Mouse (Mus musculus): ENCODE results near the gene Mcf2l. TPM values are rescaled to one million over a fixed set of nuclear protein-coding genes. Genes with fewer than 3 reads are reported as not detected.

Gene Mcf2l
- total RNA-seq, 1 experiment: 16.0 TPM

DNA sequence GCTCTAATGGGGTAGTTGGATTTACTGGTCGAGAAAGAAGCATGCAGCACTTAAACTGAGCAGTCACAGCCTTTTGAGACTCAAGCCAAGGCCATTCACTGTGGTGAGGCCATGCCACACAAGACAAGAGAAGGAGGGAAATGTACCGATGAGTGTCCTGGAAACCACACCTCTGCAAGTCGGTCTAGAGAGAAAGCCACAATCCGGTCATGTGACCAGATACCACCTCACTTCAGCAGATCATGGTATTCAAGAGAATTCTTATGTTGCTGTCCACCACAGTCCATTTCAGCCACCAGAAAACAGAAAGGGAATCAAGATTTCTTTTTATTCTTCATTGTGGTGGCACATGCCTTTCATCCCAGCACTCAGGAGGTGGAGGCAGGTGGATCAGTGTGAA lies 167.9 kb downstream of the Mcf2l start:
- no peak overlapping the region for H3K9ac ChIP-seq (ENCODE audit: insufficient read depth, low read depth, low read length, poor library complexity, severe bottlenecking)
- H3K4me3 ChIP-seq (ENCODE audit: insufficient read depth in 1 of 2, low read depth in 1 of 2, low read length in 2 of 2, poor library complexity in 1 of 2, severe bottlenecking in 1 of 2): no peak overlapping the region
- TF ChIP-seq CHD2 (IDR thresholded peaks at IDR 0.05; ENCODE audit: low read depth, low read length) (no peak), MAFK (IDR thresholded peaks at IDR 0.05; ENCODE audit: insufficient read depth, low read depth, low read length) (no peak), HCFC1 (IDR thresholded peaks at IDR 0.05; ENCODE audit: borderline replicate concordance, insufficient read depth, low read length) (no peak), ZNF384 (IDR thresholded peaks at IDR 0.05; ENCODE audit: low read depth, low read length) (no peak), ZC3H11A (IDR thresholded peaks at IDR 0.05; ENCODE audit: borderline replicate concordance, low read depth, low read length) (no peak)
- H3K27ac ChIP-seq (ENCODE audit: insufficient read depth, low read depth, low read length, poor library complexity, severe bottlenecking): no peak overlapping the region
- H3K9me3 ChIP-seq (ENCODE audit: control insufficient read depth, insufficient read depth, low read depth, low read length): no peaks in the 10 kb centered on the region
- in situ Hi-C loops (cut with MboI; ENCODE audit: low sequenced_read_pairs in 2 of 2, unreplicated experiment in 2 of 2): no loop called here
- H3K36me3 ChIP-seq (ENCODE audit: control insufficient read depth, insufficient read depth, low read length, poor library complexity, severe bottlenecking): no peaks in the 10 kb centered on the region
- H3K4me1 ChIP-seq (ENCODE audit: control insufficient read depth in 2 of 2, insufficient read depth in 2 of 2, low read length in 2 of 2, poor library complexity in 1 of 2): no peaks in the 10 kb centered on the region
- no peak for DNase-seq (ENCODE audit: low read depth, low spot score)

DNA sequence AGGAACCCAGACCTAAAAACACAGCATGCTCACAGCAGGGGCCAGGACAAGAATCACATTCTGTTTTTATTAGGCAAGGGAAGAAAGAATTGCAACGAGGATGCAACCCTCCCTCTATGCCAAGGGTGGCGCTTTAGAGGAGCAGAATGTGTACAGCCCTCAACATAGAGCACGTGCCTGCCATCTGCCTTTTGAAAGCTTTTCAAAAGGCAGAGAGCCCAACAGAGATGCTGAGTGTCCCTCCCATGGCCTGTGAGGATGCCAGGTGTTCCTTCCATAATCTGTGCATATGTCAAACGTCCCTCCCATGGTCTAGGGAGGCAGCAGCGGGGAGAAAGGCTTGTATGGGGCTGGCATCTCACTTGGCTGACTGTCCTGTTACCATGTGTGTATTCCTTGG lies 174.0 kb downstream of the Mcf2l start:
- in situ Hi-C loops (cut with MboI; ENCODE audit: low sequenced_read_pairs in 2 of 2, unreplicated experiment in 2 of 2): no loop called here
- Histone ChIP-seq H3K4me1 (ENCODE audit: control insufficient read depth in 2 of 2, insufficient read depth in 2 of 2, low read length in 2 of 2, poor library complexity in 1 of 2) (no peaks in the 10 kb centered on the region), H3K27ac (ENCODE audit: insufficient read depth, low read depth, low read length, poor library complexity, severe bottlenecking) (no peak overlapping the region; the same call in 1 of the 2 replicates), H3K4me3 (ENCODE audit: insufficient read depth in 1 of 2, low read depth in 1 of 2, low read length in 2 of 2, poor library complexity in 1 of 2, severe bottlenecking in 1 of 2) (no peak overlapping the region), H3K9me3 (ENCODE audit: control insufficient read depth, insufficient read depth, low read depth, low read length) (no peaks in the 10 kb centered on the region), H3K36me3 (ENCODE audit: control insufficient read depth, insufficient read depth, low read length, poor library complexity, severe bottlenecking) (no peaks in the 10 kb centered on the region), H3K9ac (ENCODE audit: insufficient read depth, low read depth, low read length, poor library complexity, severe bottlenecking) (no peak overlapping the region)
- no peak for DNase-seq (ENCODE audit: low read depth, low spot score)
- no peak for TF ChIP-seq ZNF384 (IDR thresholded peaks at IDR 0.05; ENCODE audit: low read depth, low read length)
- no peak for TF ChIP-seq ZC3H11A (IDR thresholded peaks at IDR 0.05; ENCODE audit: borderline replicate concordance, low read depth, low read length)
- no peak for TF ChIP-seq HCFC1 (IDR thresholded peaks at IDR 0.05; ENCODE audit: borderline replicate concordance, insufficient read depth, low read length)
- TF ChIP-seq CHD2 (IDR thresholded peaks at IDR 0.05; ENCODE audit: low read depth, low read length): no peak
- TF ChIP-seq MAFK (IDR thresholded peaks at IDR 0.05; ENCODE audit: insufficient read depth, low read depth, low read length): no peak

DNA sequence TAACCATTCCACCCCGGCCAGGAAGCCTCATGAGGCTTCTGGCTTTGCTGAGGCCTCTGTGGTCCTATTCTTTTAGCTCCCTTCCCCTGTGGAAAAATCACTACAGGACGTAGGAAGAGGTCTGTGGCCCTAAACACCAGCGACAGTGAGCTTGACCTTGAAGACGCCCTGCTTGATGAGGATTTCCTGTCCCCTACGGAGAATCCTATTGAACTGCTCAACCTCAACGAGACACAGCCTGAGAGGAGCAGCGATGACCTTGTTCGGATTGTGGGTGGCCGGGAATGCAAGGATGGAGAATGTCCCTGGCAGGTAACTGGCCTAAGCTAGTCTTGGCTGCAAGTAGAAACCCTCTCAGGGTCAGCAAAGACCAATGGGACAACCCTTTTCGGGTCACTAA lies 176.9 kb downstream of the Mcf2l start:
- TF ChIP-seq ZC3H11A (IDR thresholded peaks at IDR 0.05; ENCODE audit: borderline replicate concordance, low read depth, low read length): no peak
- no peak for TF ChIP-seq MAFK (IDR thresholded peaks at IDR 0.05; ENCODE audit: insufficient read depth, low read depth, low read length)
- TF ChIP-seq HCFC1 (IDR thresholded peaks at IDR 0.05; ENCODE audit: borderline replicate concordance, insufficient read depth, low read length): no peak
- no peak for TF ChIP-seq CHD2 (IDR thresholded peaks at IDR 0.05; ENCODE audit: low read depth, low read length)
- TF ChIP-seq ZNF384 (IDR thresholded peaks at IDR 0.05; ENCODE audit: low read depth, low read length): no peak
- DNase-seq (ENCODE audit: low read depth, low spot score): no peak
- Histone ChIP-seq H3K9me3 (ENCODE audit: control insufficient read depth, insufficient read depth, low read depth, low read length) (no peaks in the 10 kb centered on the region), H3K4me1 (ENCODE audit: control insufficient read depth in 2 of 2, insufficient read depth in 2 of 2, low read length in 2 of 2, poor library complexity in 1 of 2) (no peaks in the 10 kb centered on the region), H3K4me3 (ENCODE audit: insufficient read depth in 1 of 2, low read depth in 1 of 2, low read length in 2 of 2, poor library complexity in 1 of 2, severe bottlenecking in 1 of 2) (no peak overlapping the region), H3K27ac (ENCODE audit: insufficient read depth, low read depth, low read length, poor library complexity, severe bottlenecking) (no peak overlapping the region), H3K36me3 (ENCODE audit: control insufficient read depth, insufficient read depth, low read length, poor library complexity, severe bottlenecking) (no peaks in the 10 kb centered on the region), H3K9ac (ENCODE audit: insufficient read depth, low read depth, low read length, poor library complexity, severe bottlenecking) (no peak overlapping the region)
- in situ Hi-C loops (cut with MboI; ENCODE audit: low sequenced_read_pairs in 2 of 2, unreplicated experiment in 2 of 2): no loop called here

DNA sequence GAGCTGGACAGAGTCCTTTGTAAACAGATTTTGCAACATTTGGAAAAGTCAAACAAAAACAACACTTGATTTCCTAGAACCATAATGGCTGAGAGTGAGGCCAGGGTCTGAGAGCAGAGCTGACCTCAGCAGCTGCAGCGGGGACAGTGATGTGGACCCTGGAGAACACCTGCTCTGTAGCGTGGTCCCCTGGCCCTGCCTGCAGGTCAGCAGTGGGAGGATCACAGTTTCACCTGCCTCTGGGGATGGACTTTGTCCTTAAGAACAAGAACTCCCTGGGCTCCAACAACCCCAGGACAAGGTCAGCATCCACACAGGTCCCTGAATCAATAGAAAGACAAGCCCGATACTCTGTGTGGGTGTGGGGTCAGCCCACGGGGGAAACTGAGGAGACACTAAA lies 183.7 kb downstream of the Mcf2l start:
- TF ChIP-seq CHD2 (IDR thresholded peaks at IDR 0.05; ENCODE audit: low read depth, low read length): no peak
- no peak for TF ChIP-seq ZC3H11A (IDR thresholded peaks at IDR 0.05; ENCODE audit: borderline replicate concordance, low read depth, low read length)
- no peak for TF ChIP-seq MAFK (IDR thresholded peaks at IDR 0.05; ENCODE audit: insufficient read depth, low read depth, low read length)
- no peak for TF ChIP-seq HCFC1 (IDR thresholded peaks at IDR 0.05; ENCODE audit: borderline replicate concordance, insufficient read depth, low read length)
- TF ChIP-seq ZNF384 (IDR thresholded peaks at IDR 0.05; ENCODE audit: low read depth, low read length): no peak
- no peak overlapping the region for H3K27ac ChIP-seq (ENCODE audit: insufficient read depth, low read depth, low read length, poor library complexity, severe bottlenecking)
- no peaks in the 10 kb centered on the region for H3K36me3 ChIP-seq (ENCODE audit: control insufficient read depth, insufficient read depth, low read length, poor library complexity, severe bottlenecking)
- no peaks in the 10 kb centered on the region for H3K4me1 ChIP-seq (ENCODE audit: control insufficient read depth in 2 of 2, insufficient read depth in 2 of 2, low read length in 2 of 2, poor library complexity in 1 of 2)
- in situ Hi-C loops (cut with MboI; ENCODE audit: low sequenced_read_pairs in 2 of 2, unreplicated experiment in 2 of 2): no loop called here
- DNase-seq (ENCODE audit: low read depth, low spot score): no peak
- no peak overlapping the region for H3K4me3 ChIP-seq (ENCODE audit: insufficient read depth in 1 of 2, low read depth in 1 of 2, low read length in 2 of 2, poor library complexity in 1 of 2, severe bottlenecking in 1 of 2)
- H3K9ac ChIP-seq (ENCODE audit: insufficient read depth, low read depth, low read length, poor library complexity, severe bottlenecking): no peak overlapping the region
- no peaks in the 10 kb centered on the region for H3K9me3 ChIP-seq (ENCODE audit: control insufficient read depth, insufficient read depth, low read depth, low read length)
